Mouse (Mus musculus) heart, adult 2 months (tissue): Measurements from ENCODE around the gene Cfap97.

ENCODE experiments used
- CTCF ChIP-seq: fragments of 200-600 bp; IDR thresholded peaks from 2 replicates; pipeline ENCODE4 v1.8.1; 2022; ENCODE audit warnings: antibody characterized with exemption, mild to moderate bottlenecking, moderate library complexity
- POLR2A ChIP-seq: fragments of 200-500 bp; IDR thresholded peaks from 2 replicates; pipeline ENCODE4 v1.6.1; 2011; ENCODE audit warnings: mild to moderate bottlenecking, low read depth, low read length, control low read depth; ENCODE audit not compliant: insufficient read depth

- TF ChIP-seq CTCF: no peak
- no peak for TF ChIP-seq POLR2A
Measured at GRCm38 (mm10) chr8:46143924-46144323, 7.6 kb upstream of the Cfap97 start.
